Mouse (Mus musculus) right cerebral cortex, postnatal 36 days (tissue): Measurements from ENCODE around the gene Myo1b.

Experiments used
- DNase-seq, 2 experiments: peaks; one replicate each; pipeline ENCODE4 v3.0.0; 2022; ENCODE audit warnings: low spot score in 2 of 2, mixed read lengths in 1 of 2

Myo1b gene

DNA sequence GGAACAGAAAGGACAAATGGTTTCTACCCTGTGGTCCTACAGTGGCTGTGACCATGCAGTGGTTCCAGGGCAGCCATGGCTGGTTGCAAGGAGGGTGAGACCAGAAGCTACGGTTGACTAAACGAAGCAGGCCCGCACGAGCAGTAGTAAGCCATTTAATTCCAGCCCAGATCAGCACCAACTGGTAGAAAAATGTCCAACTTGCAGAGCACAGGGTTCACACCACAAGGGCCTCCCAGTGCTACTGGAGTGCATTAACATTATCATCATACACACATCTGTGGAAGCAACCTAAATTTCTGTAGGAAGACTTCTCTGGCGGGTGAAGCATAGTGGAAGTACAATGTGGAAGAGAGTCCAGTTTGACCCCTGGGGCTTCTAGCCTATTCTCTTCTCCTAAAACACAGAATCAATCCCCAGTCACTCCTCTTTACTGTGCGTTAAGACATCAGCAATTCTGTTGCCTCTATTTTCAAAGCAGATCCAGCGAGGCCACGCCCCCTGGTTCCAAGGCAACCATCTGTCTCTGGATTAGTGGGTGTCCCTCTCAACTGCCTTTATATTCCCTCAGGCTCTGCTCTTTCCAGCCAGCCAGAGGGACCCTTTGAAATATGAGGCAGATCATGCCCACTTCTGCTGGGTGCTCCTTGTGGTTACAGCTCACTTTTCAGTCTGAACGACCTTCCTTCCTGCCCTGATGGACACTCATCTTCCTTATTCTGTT is 120.1 kb downstream of the Myo1b start:
- DNase-seq: no peak

DNA sequence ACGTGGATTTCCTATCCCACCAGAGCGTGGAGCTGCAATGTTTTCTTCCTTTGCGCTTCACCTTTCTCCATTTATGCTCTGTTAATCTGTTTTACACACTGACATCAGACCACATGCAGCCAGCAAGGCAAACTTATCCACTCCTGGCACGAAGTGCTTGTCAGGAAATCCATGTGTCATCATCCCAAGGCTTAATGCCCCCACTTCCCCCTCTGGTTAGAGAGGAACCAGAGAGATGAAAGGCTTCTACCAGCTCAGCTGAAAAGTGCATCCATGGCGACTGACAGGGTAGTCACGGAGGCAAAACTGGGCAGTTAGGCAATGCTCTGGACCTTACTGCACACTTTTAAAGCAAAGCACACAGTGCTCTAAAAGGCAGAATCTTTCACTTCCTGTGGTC is 126.6 kb downstream of the Myo1b start:
- DNase-seq: no peak

GRCm38 (mm10) chr1:51782091-51782490 is 133.8 kb downstream of the Myo1b start:
- DNase-seq: no peak

DNA sequence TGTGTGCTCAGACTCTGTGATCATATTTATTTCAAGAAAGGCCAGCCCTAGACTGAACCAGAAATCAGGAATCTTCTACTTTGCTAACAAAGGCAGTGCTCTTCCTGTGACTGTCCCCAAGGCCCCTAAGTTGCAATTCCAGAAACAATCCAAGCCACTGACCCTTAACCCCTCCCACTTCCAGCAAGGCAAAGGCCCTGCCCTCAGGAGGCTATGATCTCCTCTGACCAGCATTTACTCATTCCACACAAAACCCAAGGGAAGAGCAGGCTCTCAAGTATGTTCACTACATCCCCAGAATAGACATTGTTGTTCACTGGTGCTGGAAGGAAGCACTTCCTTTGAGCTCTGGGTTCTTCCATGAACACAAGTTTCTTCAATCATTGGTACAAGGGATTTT is 135.5 kb downstream of the Myo1b start:
- DNase-seq: no peak

DNA sequence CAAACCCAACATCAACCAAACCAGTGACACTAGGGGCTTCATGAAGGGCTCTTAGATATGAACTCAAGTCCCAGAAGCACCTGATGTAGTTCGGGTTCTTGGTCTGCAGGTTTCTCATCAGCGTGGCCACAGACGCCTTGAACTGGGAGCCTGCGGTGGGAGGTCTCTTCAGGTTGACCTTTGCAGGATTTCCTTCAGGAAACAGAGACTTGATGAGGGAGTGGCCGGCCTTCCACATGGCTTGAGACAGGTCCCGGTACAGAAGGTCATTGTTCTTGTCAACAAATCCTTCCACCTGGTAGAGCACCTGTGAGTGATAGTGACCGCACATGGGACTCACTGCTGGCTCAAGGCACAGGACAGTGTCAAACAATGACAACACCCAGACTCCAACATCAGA is 137.6 kb downstream of the Myo1b start:
- no peak for DNase-seq

GRCm38 (mm10) chr1:51770504-51770871 is 145.4 kb downstream of the Myo1b start:
- DNase-seq: no peak

DNA sequence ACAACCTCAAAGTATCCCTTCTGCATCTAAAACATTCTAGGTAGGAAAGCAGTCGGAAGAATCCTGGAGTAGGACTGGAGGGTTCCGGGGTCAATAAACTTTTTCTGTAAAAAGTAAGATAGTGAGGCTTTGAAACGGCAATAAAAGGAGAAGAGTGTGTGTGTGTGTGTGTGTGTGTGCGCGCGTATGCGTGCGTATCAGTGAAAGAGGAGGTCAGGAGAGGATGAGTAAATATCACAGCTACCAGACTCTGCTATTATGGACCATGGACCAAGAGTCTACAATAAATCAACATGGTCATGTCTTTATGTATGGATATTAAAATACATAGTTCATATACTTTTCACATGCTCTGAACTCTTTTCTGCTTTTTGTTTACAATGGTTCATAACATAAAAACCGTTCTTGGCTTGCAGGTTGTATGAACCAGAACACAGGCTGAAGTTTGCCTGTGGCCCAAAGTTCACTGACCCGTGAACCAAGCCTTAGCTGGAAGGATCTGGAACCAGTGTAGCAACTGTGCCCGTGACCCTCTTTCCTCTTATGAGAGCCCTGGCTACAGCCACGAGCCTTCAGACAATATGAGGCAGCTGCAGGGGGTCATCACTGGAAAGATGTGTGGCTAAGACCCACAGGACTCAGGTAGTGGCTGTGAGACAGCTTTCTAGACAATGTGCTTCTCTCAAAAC is 145.9 kb downstream of the Myo1b start:
- DNase-seq: no peak

- no peak for DNase-seq
Measured at GRCm38 (mm10) chr1:51766271-51766670, 149.6 kb downstream of the Myo1b start.

DNA sequence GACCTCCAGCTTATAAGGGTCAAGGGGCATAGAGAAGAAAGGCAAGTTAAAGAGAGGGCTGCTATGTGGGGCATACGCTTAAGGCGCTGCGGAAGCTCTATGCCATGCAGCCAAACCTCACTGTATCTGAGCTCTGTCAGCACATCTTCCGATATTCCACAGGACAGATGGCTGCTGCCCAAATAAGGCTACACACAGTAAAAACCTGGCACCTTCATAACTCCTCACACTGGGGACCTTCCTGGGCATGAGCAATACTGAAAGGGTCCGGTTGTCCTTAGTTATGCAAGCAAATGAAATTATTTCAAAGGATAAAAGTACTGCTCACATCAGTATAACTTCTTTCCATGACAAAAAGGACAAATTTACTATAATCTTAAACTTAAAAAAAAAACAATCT is 150.7 kb downstream of the Myo1b start:
- no peak for DNase-seq

GRCm38 (mm10) chr1:51759657-51760056 is 156.2 kb downstream of the Myo1b start:
- DNase-seq: no peak

- DNase-seq: peak; percentile 34 to 74
Measured at GRCm38 (mm10) chr1:51758326-51759109, 157.4 kb downstream of the Myo1b start.

GRCm38 (mm10) chr1:51753621-51754020 is 162.2 kb downstream of the Myo1b start:
- no peak for DNase-seq

DNA sequence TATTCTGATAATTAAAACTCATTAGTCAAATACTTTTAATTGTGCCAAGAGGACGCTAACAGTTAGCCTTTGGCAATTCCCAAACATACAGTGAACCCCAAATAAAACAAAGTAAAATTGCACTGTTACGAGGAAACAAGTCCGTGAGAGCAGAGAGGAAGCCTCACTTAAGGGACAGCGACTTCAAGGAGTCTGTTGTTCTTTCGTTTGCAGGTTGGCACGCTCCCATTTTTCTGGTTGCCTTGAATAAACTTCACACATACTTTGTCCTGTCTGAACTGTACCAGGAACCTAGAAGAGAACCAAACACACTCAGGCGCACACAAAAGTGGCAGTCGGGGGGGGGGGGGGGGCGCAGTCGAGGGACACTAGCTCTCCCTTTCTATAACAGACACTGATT is 164.9 kb downstream of the Myo1b start:
- DNase-seq: no peak

GRCm38 (mm10) chr1:51748306-51748705 is 167.6 kb downstream of the Myo1b start:
- no peak for DNase-seq

DNA sequence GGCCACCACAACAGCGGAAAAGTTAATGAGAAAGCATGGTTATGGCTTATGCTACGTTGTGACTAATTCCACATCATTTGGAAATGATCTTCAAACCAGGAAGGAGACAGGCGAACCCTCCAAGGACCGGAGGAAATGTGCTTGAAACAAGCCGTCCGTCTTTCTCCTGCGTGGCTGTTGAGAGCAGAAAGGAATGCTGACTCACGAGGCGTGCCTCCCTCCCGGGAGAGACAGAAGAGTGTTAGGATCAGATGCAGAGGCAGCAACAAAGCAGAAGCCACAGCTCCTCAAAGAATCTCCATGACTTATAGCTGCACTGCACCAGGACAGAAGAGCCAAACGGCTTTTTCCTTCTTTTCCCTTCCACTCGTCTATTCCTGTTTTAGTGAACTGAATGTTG is 168.4 kb downstream of the Myo1b start:
- peak in 1 of 2 experiments; percentile 31 for DNase-seq

DNA sequence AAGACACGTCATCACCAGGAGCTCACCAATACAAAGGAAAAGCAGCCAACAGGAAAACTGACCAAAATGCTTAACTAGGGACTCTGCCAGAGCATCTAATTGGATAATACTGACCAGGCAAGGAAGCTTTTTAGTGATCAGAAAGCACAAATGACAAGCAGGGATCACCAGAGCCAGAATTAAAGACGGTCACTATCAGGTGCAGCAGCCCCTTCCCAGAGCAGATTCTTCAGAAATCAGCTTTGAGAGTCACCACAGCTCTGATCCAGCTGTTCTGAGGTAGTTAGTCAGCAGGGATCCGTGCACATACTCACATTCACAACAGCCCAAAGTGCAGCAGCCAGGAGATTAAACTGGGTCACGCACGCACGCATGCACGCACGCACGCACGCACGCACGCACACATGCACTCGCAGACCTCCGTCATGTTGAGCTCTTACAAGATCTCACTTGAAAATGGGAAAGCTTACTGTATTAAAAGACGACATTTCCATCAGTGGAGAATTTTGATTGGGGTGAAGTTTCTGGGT is 169.1 kb downstream of the Myo1b start:
- DNase-seq: no peak

DNA sequence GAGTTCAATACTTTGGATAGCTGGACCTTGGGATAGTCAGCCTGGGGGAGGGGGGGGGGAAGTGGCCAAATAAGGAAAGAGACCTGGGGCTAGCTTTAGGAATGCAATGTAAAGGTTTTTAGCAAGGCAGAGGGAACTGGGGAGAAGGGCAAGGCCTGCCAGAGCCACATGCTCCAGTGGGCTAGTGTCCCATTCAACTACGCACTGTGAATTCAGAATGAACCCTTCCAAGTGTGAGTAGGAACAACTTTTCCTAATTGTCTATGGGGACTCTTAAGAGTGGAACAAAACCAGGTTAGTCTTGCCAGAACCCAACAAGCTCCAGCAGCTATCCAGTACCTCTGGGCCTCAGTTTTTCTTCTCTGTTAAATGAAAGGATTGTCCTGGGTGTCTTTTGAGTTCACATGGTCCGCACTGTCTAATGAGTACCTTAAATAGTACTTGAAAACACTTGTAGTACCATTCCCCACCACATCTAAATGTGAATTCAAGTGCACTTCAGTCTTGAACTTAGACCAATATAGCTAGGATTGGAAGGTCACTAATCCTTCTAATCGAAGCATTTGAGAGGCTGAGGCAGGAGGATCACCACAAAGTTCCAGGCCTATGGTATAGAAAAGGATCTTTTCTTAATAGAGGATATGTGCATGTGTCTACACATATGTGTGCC is 172.0 kb downstream of the Myo1b start:
- DNase-seq: no peak

GRCm38 (mm10) chr1:51742586-51742985 is 173.3 kb downstream of the Myo1b start:
- DNase-seq: no peak

DNA sequence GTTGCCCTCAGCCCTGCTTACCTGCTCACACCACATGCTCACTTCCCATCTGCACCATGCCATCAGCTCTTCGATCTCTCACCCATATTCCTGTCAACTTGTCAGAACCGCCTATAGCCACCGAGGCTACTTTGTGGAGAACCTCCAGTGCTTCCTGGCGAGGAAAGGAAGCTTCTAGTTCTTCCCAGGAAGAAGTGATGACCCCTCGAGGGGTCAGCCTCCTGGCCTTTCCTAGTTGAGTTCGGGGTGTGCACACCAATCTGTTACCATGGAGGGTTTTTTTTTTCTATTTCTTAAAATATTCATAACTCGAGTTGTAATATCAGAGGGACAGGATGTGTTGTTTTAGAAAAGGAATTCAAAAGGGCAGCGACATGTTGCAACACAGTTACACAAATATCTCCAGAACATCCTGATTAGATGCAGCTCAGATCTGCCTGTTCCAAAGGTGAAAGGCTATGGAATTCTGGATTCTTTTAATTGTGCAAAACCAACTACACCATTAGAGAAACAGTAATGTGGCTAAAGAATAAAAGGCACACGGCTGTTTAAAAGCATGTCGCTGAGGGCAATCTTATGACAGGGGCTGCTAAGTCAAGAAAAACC is 175.1 kb downstream of the Myo1b start:
- no peak for DNase-seq

- DNase-seq: no peak
Measured at GRCm38 (mm10) chr1:51739252-51739852, 176.5 kb downstream of the Myo1b start.

DNA sequence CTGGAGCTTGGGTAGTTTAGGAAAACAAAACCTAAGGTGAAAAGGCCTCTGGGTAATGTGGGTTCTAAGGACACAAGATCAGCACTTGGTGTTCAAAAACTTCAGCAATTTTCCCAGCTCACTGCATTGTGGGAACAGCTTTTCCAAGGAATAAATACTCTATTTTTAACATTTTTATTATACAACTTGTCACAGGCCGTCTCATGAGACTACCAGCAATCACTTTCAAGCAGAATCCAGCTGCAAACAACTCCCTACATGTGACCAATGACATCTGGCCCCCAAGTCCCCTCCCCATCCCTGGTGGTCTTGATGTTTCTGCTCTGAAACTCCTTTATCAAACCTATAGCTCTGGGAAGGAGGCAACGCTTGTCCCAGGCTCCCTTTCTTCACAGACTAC is 179.0 kb downstream of the Myo1b start:
- no peak for DNase-seq
